Mouse (Mus musculus): ENCODE measurements around the gene Mtr.

DNA sequence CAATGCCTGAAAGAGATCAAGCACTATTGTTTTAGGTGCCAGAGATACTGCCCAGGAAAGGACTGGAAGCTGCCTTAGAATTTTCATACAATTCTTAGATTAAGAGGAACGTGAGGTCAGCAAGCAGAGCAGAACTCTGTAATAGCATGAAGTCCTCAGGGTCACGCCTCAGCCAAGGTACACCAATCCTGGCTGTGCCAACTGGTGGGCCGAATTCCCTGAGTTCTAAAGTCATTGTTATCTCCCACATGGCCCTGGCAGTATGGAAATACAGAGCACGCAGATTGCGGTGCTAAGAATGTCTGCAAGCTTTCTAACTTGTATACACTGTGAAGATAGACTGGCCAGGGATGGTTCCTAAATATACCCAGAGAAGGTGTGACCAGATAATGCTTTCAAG lies 43.0 kb downstream of the Mtr start:
- no peak for TF ChIP-seq CTCF (IDR thresholded peaks at IDR 0.05; ENCODE audit: borderline replicate concordance, insufficient read depth, low read depth, low read length)
- TF ChIP-seq POLR2A (IDR thresholded peaks at IDR 0.05; ENCODE audit: borderline replicate concordance, insufficient read depth, low read length): no peak
